Mouse (Mus musculus) monocyte, adult 5-6 weeks (primary cell): ENCODE results near the gene Ccdc60. TPM values are rescaled to one million over a fixed set of nuclear protein-coding genes. Genes with fewer than 3 reads are reported as not detected.

Source experiments
- ATAC-seq: fragments of 153-309, 156-312 bp; replicated peaks from 2 replicates; pipeline ENCODE4 v1.8.0; 2017; ENCODE audit warnings: mild to moderate bottlenecking; ENCODE audit not compliant: low TSS enrichment, insufficient number of reproducible peaks, severe bottlenecking, poor library complexity, low FRiP score
- total RNA-seq: library from RNA; stranded (forward); fragments of 200-1000, 200-491, 200-594 nt; gene quantifications from 3 replicates; pipeline ENCODE4 v1.2.3, GENCODE M21; 2017

The Ccdc60 gene
- total RNA-seq, 1 experiment from 2014 or later, result 0.29 TPM

DNA sequence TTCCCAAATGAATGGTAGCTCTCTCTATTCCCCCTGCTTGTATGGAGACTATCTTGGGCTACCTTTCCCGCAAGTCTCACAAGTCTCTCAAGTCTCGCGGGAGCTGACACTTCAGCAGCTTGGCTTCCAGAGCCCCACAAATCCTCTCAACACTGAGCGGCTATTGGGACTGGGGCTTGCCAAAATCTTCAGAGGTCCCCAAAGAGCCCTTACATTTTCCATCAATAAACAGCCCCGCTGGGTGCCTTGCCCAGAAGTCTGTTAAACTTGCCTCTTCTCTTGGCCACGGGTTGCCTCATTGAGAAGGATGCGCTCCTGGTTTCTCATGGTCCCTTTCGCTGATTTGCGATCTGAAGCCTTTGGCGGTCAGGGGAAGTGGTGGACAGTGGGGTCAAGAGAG lies 180.1 kb downstream of the Ccdc60 start:
- ATAC-seq, result no peak

DNA sequence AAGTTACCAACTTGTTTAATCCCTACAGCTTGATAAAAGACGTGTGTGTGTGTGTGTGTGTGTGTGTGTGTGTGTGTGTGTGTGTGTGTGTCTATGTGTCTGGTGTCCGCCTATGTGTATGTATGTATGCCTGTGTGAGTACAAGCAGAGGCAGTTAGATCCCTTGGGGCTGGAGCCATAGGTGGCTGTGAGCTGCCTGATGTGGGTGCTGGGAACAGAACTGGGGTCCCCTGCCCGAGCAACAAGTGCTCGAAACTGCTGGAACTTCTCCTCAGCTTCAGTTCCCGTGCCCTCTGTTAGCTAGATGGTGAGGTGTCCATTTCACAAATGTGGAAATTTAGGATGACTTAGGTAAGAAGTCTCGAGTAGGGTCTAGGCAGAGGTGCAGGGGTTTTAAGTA lies 204.6 kb downstream of the Ccdc60 start:
- no peak for ATAC-seq

DNA sequence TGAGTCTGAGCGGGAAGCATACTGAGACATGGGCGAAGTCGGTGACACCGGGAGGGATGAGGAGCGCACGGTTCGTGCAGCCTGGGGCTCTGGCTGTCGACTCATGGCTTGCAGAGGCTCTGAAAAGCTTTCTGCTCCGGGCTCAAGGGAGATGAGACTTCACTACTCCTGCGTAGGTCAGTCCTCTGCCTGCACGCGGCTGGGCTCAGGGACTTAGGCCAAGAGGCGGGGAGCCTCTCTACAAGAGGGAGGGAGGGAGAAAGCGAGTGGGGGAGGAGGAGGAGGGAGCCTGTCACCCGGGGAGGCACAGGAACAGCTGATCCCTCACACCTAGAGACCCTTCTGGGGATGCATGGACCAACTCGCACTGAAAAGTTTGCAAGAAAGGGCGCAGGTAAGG lies 205.7 kb downstream of the Ccdc60 start, which contains the start of gene Tmem233:
Gene Tmem233 (minus strand): TSS at position 164 of the 400 bp plus-strand sequence.
- no peak for ATAC-seq

DNA sequence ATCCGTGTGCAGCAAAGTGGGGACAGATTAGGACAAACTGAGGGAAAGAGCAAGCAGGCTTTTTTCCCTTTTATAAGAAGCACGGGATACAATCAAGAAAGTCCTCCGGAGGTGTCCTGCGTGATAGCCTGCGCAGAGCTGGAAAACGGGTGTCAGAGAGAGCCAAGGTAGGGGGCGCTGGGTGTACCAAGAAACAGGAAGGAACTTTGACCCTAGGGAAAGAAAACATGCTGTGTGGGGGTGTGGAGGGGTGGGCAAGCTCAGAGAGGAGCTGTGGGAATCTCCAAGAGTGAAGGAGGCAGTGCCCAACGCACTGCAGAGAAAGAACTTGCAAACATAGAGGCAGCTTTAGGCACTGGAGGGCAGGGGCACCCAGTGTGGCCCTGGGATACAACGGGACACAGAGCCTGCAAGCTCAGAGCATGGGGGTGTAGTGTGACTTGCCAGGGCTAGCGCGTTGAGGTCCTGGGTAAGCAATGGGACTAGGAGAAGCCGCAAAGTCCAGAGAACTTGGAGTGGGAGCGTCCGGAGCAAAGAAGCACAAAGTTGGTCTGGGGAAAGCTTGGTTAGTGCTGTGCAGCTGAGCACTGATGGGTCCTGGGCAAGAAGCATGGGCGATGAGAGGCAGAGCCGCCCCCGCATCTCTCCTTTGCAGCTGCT lies 206.4 kb downstream of the Ccdc60 start:
- ATAC-seq, result no peak

DNA sequence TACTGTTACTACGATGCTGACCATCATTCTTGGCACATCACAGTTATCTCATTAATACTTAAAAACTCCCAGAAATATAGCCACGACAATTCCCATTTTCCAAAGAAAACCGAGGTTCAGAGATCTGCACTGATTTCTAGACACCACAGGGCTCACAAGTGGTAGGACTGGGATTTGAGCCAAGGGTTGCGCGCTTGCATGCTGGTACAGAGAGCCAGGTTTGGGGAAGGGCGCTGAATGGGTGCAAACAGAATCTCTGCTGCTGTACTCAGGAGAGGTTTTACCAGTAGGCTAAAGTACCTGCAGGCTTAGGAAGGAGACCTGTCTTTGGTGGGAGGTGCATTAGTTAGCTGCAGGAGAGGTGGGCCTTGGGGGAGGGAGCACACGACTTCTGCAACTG lies 207.2 kb downstream of the Ccdc60 start:
- no peak for ATAC-seq

DNA sequence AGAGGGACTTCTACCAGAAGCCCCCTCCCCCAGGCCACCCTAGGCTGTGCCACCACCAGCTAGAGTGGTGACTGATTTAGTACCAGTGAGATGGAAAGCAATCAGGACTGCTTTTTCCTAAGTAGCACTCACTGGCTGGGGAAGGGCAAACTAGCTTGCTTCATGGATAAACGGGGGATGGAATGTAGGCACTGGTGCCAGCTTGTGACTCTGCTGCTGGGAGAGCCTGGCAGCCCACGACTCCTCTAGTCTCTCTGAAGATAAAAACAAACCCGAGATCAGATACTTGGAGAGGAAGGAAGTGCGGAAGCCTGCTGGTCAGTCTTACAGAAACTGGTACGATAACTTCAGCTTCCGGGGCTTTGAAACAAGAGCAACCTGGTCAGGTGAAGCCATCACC lies 208.0 kb downstream of the Ccdc60 start:
- ATAC-seq, result no peak

Other genes with a start within 250 kb of the Ccdc60 start
- gene Tmem233, start 205.7 kb downstream of the Ccdc60 start, total RNA-seq, result not detected in 3 replicates
- not detected in 3 replicates for gene Hspb8, start 133.9 kb upstream of the Ccdc60 start, total RNA-seq